Mouse (Mus musculus) bone marrow macrophage, adult 2 months (primary cell): ENCODE data around the gene Fgfr2.

ENCODE experiments used
- CTCF ChIP-seq: IDR thresholded peaks from 2 replicates; pipeline ENCODE4 v1.5.1; 2012; ENCODE audit warnings: low read depth, mild to moderate bottlenecking, low read length, moderate library complexity
- POLR2A ChIP-seq: IDR thresholded peaks from 2 replicates; pipeline ENCODE4 v1.6.1; 2012; ENCODE audit warnings: mild to moderate bottlenecking, low read depth, low read length, borderline replicate concordance

DNA sequence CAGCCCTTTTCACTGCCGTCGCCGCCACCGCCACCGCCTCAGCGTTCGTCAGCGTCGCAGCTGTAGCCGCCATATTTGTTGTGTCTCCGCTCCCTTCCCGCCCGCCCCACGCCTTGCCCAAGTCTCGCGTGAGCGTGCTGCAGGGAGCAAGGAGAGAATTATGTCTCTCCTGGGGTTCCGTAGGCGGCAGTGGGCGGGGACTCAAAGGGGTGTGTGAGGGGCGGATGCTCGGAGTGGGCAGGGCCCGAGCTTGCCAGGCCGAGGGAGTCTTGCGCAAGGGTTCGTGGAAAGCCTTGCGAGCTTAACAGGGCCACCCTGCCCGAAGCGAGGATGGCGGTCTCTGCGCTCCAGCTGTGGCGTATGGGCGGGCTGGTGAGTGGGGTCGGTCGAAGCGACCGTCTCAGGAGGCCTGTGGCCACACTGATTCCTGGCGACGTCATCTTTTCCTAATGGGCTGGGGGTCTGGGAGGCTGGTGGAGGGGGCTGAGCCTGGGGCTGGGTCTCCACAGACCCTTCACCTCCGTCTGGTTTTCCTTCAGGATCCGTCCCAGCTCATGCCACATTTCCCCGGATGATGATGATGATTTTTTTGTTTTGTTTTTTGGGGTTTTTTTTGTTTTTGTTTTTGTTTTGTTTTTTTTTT lies 1712.6 kb downstream of the Fgfr2 start, which contains the start of the genes Ikzf5 and Acadsb:
- TF ChIP-seq CTCF = no peak
- TF ChIP-seq POLR2A = no peak
